Mouse (Mus musculus): ENCODE measurements around the gene Trak1.

The Trak1 gene

DNA sequence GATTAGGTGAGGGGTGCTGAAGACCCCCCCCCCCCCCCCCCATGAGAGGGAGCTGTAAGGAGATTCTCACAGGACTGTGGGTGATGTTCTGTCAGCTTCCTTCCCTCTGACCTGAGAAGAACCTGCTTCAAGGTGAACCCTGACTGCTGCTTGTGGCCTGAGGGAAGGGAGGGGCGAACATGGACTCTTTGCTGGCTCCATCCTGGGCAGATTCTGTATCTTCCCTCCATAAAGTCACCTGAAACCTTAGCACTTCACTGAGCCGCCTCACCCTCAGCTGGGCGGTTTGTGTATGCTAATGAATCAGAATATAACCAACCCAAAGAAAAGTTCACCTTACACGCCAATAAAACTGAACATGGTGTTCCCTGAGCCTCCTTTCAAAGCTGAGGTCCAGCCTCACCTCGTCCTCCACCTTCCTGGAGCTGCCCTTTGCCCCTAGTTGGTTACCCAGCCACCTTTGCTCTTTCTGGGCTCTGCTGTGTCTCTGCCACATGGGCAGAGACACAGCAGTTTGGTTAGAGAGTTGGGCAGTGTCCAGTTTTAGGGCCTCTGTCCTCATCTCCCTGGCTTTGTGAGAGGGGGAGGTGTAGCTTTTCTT lies 45.3 kb downstream of the Trak1 start:
- in situ Hi-C loops (cut with MboI; ENCODE audit: unreplicated experiment in 2 of 2), result no loop called here

DNA sequence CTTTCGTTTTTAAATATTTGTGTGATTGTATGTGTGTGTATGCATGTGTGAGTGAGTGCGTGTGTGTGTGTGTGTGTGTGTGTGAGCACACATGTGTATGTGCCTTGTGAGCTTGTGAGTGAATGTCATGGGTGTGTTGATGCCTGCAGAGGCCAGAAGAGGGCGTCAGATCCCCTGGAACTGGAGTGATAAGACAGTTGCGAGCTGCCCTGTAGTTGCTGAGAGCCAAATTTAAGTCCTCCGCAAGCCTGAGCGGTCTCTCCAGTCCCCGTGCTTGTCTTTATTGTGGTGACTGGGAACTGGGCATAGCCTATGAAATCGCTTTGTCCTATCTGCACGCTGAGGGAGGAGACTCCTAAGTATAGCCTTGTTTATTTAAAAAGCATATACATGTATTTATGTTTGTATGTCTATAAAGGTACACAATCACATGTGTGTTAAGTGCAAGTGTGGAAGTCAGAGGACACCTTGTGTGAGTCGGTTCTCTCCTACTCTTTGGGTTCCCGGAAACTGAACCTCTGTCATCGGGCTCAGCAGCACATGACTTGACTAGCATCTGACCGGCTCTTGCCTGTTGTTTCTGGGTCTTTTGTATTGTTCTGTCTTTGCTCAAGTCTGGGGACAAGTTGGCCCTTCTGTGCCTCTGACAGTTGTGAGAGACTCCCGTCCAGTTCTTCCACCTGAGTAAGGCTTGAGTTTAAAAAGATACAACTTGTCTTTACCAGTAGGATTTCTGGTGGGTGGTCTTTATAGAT lies 46.0 kb downstream of the Trak1 start:
- in situ Hi-C loops (cut with MboI; ENCODE audit: unreplicated experiment in 2 of 2), result no loop called here

DNA sequence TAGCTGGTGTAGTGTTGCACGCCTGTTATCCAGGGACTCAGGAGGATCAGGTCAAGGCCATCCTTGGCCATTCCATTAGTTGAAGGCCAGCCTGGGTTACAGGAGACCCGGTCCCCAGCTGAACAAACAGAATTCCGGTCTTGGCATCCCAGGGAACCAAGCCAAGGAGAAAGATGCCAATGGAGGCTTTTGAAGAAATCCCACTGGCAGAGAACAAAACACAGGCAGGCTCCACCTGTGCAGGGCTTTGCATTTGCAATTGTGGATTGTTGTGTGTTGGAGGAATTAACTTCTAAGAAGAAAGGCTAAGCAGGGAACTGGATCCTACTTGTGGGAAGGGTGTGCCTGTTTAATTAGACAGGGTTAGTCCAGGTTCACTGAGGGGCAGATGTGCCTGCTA lies 47.0 kb downstream of the Trak1 start:
- in situ Hi-C loops (cut with MboI; ENCODE audit: unreplicated experiment in 2 of 2), result no loop called here

DNA sequence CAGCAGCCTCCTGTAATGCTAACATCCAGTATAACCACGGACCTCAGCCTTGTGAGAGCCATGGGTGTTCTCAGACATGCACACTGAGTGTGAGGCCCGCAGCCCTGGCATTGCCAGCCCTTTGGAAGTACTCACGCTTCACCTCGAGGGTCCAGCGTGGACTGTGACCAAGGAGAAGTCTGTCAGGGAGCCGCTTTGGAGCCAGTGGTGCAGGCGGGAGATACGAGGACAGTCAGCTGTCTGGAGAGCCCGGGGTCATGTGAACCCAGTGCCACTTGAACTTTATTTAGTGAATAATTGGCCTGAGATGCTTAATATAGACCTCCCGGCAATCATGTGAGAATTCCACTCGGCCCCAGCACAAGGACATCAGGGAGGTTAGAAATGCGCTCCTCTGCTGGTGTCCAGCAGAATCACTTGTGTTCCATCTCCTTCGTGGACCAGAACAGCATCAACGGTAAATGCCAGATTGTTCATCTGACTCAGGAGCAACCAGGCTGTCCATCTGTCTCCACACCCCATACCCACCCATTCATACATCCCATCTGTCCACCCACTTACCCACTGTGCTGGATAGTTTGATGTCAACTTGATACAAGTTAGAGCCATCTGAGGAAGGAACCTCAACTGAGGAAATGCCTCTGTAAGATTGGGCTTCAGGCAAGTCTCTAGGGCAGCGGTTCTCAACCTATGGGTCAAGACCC lies 48.3 kb downstream of the Trak1 start:
- in situ Hi-C loops (cut with MboI; ENCODE audit: unreplicated experiment in 2 of 2), result no loop called here

DNA sequence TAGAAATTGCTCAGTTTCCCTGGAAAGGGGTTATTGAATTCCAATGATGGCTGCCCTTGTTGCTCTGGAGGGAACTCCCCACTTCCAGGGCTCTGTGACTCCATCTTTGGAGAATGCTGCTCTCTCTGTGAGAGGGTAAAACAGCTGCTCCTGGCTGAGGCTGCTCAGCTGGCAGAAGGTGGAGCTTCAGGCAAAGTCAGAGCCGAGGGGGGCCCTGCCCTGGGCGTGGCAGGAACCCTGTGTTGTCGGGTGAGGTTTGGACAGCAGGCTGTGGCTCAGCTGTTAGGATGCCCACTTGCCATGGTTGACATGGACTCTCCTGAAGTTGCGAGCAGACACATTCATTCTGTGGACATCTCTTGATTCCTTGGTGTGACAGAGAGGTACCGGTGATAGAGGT lies 49.3 kb downstream of the Trak1 start:
- in situ Hi-C loops (cut with MboI; ENCODE audit: unreplicated experiment in 2 of 2), result no loop called here

DNA sequence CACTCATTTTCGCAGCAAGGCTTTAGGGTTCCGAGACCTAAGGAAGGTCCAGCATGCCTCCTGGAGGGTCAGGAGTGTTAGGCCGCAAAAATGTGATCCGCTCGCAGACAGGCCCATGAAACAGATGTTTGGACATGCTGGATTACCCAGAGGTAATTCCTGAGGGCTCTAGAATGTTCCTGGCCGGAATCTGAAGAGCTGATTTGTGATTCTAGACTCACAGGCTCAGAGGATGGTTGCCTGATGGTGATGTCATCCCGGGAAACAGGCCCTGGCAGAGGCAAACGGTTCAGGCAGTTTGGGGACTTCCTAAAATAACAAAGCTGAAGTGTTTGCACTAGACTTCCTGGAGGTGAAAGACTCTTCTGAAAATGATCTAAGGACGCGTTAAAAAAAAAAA lies 50.7 kb downstream of the Trak1 start:
- in situ Hi-C loops (cut with MboI; ENCODE audit: unreplicated experiment in 2 of 2), result no loop called here

DNA sequence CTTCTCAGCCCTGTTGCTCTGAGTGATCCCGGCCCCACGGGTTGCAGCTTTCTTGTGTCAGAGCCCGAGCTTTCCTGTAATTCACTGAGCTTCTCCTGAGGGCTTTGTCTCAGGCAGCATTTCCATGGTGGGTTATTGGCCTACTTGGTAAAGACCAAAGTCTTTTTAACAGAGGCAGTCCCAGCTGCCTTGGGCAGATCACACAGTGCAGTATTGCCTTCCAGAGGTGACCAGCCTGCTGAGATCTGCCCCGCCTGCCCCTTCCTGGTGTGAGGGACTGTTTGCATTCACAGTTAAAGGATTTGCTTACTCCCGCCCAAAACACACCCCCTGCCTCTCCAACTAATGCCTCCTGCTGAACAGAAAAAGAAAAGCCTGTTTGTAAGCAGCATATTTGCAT lies 51.2 kb downstream of the Trak1 start:
- in situ Hi-C loops (cut with MboI; ENCODE audit: unreplicated experiment in 2 of 2), result no loop called here

DNA sequence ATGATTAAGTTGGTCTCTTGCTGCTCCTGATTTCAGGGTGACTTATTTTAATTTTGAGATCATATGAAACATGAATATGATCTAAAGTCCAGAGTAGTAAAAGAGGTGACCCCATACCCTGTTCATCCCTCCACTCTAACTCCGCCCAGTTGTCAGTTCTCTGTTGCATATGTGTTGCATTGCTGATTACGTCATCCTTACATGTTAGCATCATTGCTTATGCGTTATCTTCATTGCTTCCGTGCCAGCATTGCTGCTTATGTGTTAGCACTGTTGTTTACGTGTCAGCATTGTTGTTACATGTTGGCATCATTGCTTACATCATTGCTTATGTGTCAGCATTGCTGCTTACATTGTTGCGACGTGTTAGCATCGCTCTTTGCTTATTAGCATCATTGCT lies 51.8 kb downstream of the Trak1 start:
- in situ Hi-C loops (cut with MboI; ENCODE audit: unreplicated experiment in 2 of 2), result no loop called here

DNA sequence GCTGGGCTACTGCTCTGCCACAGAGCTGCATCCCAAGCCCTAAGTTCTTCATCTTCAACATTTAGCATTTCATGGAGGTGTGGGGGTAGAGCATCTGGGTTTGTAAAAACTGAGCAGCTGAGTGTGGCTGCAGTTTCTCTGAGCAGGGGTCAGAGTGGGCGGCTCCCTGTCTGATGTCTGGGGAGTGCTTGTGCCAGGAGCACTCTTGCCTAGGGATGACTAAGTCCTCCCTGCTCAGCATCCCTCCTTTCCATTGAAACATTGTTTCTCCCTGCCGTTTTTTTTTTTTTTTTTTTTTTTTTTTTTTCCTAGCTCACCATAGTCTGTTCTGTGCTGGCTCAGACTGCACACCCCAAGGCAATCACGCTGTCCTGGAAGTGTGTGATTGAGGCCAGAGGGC lies 53.3 kb downstream of the Trak1 start:
- in situ Hi-C loops (cut with MboI; ENCODE audit: unreplicated experiment in 2 of 2), result loop anchor here (5.0 to 25.0 kb wide), 3 partner anchors 68 to 1363 kb away; partner anchors contain the start of genes Csrnp1 (in 1 of the 2) and Eif1b (in 1 of the 2)

DNA sequence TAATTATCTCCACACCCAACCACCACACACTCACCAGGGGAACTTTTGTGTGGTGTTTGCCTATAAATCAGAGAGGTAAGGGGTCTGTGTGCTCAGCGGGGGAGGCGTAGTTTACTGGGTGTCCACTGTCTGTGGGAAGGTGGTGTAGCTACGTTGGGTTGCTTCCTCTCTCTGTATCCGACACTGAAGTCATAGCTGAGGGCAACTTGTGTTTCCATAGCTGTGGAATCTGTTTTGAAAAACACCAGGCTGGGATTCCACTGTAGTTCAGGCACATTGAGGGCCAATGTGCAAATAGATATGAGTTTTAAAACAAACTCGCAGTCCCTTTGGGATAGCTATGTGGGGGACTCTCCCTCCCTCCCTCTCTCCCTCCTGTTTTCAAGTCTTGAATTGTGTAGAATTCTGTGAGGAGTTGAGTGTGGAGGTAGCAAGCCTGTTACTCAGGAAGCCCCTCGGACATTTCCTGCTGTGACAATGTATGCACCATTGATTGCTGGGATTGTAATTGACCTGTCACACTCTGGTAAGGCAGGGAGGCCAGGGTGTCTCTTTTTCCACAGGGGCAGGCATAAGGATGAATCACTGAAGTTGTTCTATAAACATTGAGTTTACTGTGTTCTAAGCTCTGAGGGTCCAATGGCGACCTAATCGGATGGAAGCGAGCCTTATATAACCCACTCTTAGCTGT lies 54.2 kb downstream of the Trak1 start:
- in situ Hi-C loops (cut with MboI; ENCODE audit: unreplicated experiment in 2 of 2), result loop anchor here (5.0 to 25.0 kb wide), 3 partner anchors 69 to 1364 kb away; partner anchors contain the start of genes Csrnp1 (in 1 of the 2) and Eif1b (in 1 of the 2)

DNA sequence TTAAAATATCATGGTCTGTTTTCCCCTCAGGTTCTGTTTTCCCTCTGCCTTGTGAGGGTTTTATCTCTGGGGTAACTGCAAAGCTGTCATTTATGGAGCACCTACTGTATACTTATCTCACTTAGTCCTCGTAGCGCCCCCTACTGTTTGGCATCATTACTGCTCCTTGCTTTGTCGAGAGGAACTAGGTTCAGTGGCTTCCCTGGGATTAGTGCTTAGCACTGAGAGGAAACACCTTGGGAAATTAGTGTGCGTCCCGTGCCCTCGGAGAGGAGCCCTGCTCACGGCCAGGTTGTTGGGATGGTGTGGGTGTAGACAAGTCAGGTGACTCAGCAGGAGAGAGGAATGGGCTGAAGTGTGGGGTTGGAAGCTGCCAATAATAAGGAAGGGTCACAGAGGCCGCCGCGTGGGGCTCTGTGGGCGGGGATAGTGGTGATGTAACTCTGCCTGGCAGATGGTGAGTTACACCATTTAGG lies 54.9 kb downstream of the Trak1 start:
- in situ Hi-C loops (cut with MboI; ENCODE audit: unreplicated experiment in 2 of 2), result loop anchor here (5.0 to 25.0 kb wide), 3 partner anchors 70 to 1365 kb away; partner anchors contain the start of genes Csrnp1 (in 1 of the 2) and Eif1b (in 1 of the 2)

DNA sequence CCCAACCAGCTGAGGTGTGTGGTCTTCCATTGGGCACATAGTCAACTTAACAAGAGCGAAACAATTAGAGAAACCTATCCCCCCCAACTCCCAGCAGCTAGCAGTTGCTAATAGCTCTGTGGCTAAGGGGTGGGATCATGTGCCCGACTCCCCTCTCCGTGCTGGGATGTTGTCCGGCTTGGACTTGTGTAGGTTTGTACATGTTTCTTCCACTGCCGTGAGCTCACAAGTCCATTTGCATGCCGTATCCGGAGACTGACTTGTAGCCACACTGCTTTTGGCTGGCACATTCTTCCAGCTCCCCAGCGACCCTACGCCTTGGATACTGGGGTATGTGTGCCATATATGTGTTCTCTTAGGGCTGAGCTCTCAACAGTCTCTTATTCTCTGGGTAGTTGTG lies 55.4 kb downstream of the Trak1 start:
- in situ Hi-C loops (cut with MboI; ENCODE audit: unreplicated experiment in 2 of 2), result loop anchor here (5.0 to 25.0 kb wide), 3 partner anchors 70 to 1365 kb away; partner anchors contain the start of genes Csrnp1 (in 1 of the 2) and Eif1b (in 1 of the 2)

DNA sequence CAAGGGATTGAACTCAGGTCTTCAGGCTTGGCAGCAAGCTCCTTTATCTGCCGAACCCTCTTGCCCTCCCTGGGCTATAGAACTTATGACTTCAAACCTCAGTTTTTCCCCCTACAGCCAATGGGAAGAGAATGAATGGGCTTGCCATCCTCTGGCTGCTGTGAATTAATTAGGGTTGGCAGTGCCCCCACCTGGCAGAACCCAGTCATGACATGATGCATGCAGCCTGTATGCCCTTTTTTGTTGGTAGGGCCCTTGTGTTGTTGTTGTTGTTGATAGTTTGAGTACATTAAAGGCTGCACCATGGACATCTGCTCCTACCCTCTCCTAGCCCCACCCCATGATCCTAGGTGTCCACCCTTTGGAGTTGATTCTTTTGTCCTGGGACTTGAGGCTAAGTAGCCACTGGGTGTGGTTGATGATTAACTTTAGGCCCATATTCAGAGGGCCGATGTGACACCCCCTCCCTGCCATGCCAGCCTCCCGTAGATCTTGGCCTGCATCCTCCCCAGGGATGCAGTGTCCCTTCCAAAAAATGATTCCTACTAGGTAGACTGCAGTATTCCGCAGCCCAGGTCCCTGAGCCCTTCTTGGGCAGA lies 57.6 kb downstream of the Trak1 start:
- in situ Hi-C loops (cut with MboI; ENCODE audit: unreplicated experiment in 2 of 2), result loop anchor here (5.0 to 25.0 kb wide), 3 partner anchors 73 to 1368 kb away; partner anchors contain the start of genes Csrnp1 (in 1 of the 2) and Eif1b (in 1 of the 2)

DNA sequence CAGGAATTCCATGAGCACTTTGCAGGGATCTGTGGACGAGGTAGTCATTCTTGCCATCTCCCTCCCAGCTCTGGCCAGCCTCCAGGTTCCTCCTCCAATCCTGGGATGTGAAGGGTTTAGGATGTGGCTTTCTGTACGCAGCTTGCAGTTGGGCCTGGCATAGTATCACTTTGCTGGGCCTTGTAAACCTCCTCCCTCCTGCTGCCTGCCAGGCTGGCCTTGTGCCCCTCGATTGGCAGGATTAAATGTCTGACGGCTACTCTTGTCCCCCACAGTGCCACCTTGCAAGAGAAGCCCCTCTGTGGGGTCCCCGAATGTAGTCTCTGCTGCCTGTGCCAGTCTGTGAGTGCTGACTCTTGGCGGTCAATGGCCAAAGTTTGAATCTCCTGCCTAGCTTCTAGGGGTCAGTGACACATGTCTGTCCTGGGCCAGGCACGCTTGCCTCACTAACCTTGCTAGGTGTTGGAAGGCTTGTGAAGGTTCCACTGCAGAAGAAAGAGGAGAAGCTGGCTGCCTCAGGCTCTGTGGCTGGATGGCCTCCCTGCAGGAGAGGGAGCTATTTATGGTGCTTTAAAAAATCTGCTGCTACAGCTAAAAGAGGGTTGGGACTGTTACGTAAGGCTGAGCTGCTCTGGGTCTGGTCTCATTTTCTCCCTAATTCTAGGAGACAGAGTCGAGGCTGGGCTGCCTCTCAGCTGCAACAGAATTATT lies 58.3 kb downstream of the Trak1 start:
- in situ Hi-C loops (cut with MboI; ENCODE audit: unreplicated experiment in 2 of 2), result loop anchor here (25.0 kb wide), 2 partner anchors 868 to 1368 kb away; partner anchors contain the start of genes Csrnp1 (in 1 of the 2) and Eif1b (in 1 of the 2)

DNA sequence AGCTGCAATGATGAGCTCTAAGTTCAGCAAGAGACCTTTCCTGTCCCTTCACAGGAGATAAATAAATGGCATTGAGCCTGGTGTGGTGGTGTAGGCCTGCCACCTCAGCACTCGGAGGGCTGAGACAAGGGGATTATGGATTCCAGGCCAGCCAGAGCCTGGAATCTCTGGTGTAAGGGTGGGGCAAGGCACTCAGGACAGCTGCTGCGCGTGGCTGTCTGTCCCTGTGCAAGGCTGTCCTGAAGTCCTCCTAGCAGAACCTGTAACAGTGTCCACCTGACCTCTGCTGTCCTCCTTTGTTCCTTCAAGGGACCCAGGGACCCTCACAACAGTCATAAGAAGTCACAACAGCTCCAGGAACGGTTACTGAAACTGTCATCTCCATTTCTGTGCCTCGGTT lies 59.8 kb downstream of the Trak1 start:
- in situ Hi-C loops (cut with MboI; ENCODE audit: unreplicated experiment in 2 of 2), result loop anchor here (25.0 kb wide), 2 partner anchors 870 to 1370 kb away; partner anchors contain the start of genes Csrnp1 (in 1 of the 2) and Eif1b (in 1 of the 2)

DNA sequence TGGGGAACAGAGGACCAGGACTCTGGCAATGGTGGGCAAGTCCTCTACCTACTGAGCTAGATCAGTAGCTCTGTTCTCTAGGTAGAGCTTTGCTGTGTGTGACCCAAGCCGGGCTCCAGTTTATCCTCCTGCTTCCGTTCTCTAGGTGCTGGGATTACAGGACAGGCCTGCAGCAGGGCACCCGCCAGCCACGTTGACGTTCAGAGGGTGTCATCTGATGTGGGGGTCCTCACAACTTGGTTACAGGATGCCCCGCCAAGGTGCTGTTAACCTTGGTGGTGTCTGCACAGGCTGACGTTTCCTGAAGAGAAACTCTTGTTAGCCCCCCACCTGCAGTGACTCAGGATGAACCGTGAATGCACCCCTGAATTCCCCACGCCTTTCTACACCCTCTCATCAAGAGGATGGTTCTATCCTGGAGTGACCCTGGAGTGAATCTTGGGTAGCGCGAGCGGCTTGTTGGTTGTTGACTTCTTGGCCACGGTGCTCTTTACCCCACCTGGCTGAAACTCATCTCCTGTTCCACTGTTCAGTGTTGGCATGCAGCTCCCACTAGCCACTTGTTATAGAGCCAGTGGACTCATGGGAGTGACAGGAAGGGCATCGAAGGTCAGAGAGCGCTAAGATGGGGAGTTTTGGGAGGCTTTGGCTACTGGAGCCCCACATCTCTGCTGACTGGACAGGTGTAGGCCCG lies 60.4 kb downstream of the Trak1 start:
- in situ Hi-C loops (cut with MboI; ENCODE audit: unreplicated experiment in 2 of 2), result loop anchor here (25.0 kb wide), 2 partner anchors 870 to 1370 kb away; partner anchors contain the start of genes Csrnp1 (in 1 of the 2) and Eif1b (in 1 of the 2)

DNA sequence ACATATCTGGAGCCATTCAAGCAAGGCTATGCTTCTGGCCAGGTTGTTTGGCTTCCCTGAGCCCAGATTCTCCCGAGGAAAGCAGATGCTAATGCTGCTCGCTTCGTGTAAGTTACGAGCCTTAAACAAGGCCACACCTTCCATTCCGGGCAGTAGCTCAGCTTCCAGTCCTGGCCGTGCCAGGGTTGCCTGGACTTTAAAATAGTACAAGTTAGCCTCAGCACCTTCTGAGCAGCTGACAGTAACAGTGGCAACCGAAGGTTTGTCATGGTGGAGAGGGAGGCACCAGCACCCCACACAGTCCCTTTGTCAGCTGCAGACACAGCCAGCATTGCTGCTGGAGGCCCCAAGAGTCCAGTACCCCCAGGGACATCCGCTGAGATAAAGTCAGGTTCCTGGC lies 61.1 kb downstream of the Trak1 start:
- in situ Hi-C loops (cut with MboI; ENCODE audit: unreplicated experiment in 2 of 2), result loop anchor here (25.0 kb wide), 2 partner anchors 871 to 1371 kb away; partner anchors contain the start of genes Csrnp1 (in 1 of the 2) and Eif1b (in 1 of the 2)

DNA sequence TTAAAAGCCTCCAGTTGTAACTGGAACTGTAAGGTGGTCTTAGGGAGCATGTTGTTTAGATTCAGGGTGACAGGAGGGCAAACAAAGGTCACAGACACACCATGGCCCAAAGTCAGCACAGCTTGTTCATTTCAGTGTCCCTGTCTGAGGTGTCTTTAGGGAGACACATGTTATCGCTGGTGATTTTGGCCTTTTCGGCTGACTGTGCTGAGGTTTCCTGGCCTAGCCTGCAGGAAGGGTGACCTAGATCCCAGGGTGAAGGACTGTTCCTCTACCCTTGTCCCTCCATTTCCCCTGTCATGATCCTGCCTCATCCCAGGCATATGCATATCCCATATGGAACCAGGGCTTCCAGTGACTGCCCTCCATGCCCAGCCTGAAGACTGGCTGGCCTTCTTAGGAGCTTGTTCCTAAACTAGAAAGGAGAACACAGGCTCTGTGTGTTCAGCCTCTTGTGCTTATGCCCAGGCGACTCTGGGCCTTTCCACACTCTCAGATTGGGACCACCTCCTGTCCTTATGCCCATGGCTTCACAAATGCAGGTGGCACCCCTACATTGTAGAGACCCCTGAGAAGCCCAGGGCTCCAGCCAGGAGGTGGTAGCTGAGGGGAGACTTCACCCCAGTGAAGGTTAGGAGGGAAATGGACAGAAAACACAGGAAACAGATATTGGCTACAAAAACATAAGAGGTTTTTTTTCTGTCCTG lies 62.1 kb downstream of the Trak1 start:
- in situ Hi-C loops (cut with MboI; ENCODE audit: unreplicated experiment in 2 of 2), result loop anchor here (25.0 kb wide), 2 partner anchors 872 to 1372 kb away; partner anchors contain the start of genes Csrnp1 (in 1 of the 2) and Eif1b (in 1 of the 2)
